Mouse (Mus musculus) midbrain, embryonic 13.5 days (tissue): ENCODE measurements around the gene Hrh2. TPM values are rescaled to one million over a fixed set of nuclear protein-coding genes. Genes with fewer than 3 reads are reported as not detected.
A peak's percentile ranks its signal among the peaks of the same experiment; 100 is the strongest.

ENCODE experiments used
- ATAC-seq: fragments of 200-750 bp; cut with Nextera tagmentation; 2 replicates; pipeline ENCODE4 v1.8.0; 2017; ENCODE audit warnings: mild to moderate bottlenecking, moderate TSS enrichment, moderate library complexity
- H3K27ac ChIP-seq: fragments of 300-500 bp; sonication (generic); 2 replicates; pipeline ENCODE4 v1.5.1; 2015; ENCODE audit warnings: inconsistent platforms, mild to moderate bottlenecking, moderate library complexity
- H3K27me3 ChIP-seq: fragments of 300-500 bp; sonication (generic); 2 replicates; pipeline ENCODE4 v1.6.1; 2015; ENCODE audit warnings: mild to moderate bottlenecking, inconsistent platforms
- H3K36me3 ChIP-seq: fragments of 300-500 bp; sonication (generic); 2 replicates; pipeline ENCODE4 v1.6.1; 2015; ENCODE audit warnings: mild to moderate bottlenecking, inconsistent platforms
- H3K4me1 ChIP-seq: fragments of 300-500 bp; sonication (generic); replicated peaks from 2 replicates; pipeline ENCODE4 v1.6.1; 2015; ENCODE audit warnings: inconsistent platforms
- H3K4me2 ChIP-seq: fragments of 300-500 bp; sonication (generic); replicated peaks from 2 replicates; pipeline ENCODE4 v1.6.1; 2015; ENCODE audit warnings: moderate library complexity, mild to moderate bottlenecking, inconsistent platforms
- H3K4me3 ChIP-seq: fragments of 300-500 bp; sonication (generic); replicated peaks from 2 replicates; pipeline ENCODE4 v1.5.1; 2015; ENCODE audit warnings: mild to moderate bottlenecking, inconsistent platforms
- H3K9ac ChIP-seq: fragments of 300-500 bp; sonication (generic); replicated peaks from 2 replicates; pipeline ENCODE4 v1.6.1; 2015; ENCODE audit warnings: mild to moderate bottlenecking, inconsistent platforms
- H3K9me3 ChIP-seq: fragments of 300-500 bp; sonication (generic); 2 replicates; pipeline ENCODE4 v1.6.1; 2016; ENCODE audit warnings: mild to moderate bottlenecking, inconsistent platforms
- WGBS: fragments of 180-500 bp; shearing (Covaris S2); methylation state at CpG from one replicate; pipeline ENCODE4 v1.1.7; 2015; 5-methylcytosine and 5-hydroxymethylcytosine counted together
- polyA plus RNA-seq: library from polyadenylated mRNA; unstranded; fragments of >200 nt; fragmentation: Nextera tagmentation; extraction: Ambion mirVana; gene quantifications from 2 replicates; pipeline ENCODE4 v1.2.1, GENCODE M21; 2015

The Hrh2 gene
- polyA plus RNA-seq, 1 experiment from 2014 or later = 0.40 TPM

DNA sequence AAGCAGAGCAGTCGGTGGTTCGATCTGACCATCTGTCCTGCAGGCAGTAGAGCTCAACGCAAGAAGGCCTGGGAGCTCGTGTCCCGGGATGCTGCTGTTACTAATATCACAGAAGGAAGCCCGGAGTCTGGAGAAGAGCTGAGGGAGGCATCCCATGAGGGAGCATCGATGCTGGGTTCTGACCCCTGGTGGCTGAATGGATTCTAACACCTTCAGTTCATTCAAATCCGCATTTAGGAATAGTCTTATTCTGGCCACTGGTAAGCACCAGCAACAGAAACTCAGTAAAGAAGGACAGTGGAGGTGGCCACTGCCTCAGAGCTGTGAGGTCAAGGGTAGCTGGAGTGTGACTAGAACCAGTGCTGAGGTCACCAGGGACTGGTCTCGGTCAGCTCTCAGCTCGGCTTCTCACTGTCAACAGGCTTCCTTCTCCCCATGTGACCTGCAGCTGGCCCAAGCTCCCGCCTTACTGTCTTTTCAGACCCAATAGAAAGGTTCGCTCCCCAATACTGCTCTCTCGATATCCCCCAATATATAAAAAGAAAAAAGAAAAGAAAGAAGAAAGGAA is 36.1 kb downstream of the Hrh2 start:
- H3K4me1 ChIP-seq = peaks cover 11% of the 10 kb centered on the region
- no peak overlapping the region for H3K9ac ChIP-seq
- no peaks in the 10 kb centered on the region for H3K36me3 ChIP-seq
- H3K4me2 ChIP-seq = no peak overlapping the region
- peak; percentile 63; the same call in 1 of the 2 replicates for ATAC-seq
- 0 out of 2 replicates have a peak, but pooled peaks cover 4% of the 10 kb centered on the region for H3K27me3 ChIP-seq
- H3K9me3 ChIP-seq = no peaks in the 10 kb centered on the region
- no peak overlapping the region for H3K4me3 ChIP-seq
- H3K27ac ChIP-seq = no peak overlapping the region
- 22% methylated on average over 13 of the region's 13 CpGs for WGBS

DNA sequence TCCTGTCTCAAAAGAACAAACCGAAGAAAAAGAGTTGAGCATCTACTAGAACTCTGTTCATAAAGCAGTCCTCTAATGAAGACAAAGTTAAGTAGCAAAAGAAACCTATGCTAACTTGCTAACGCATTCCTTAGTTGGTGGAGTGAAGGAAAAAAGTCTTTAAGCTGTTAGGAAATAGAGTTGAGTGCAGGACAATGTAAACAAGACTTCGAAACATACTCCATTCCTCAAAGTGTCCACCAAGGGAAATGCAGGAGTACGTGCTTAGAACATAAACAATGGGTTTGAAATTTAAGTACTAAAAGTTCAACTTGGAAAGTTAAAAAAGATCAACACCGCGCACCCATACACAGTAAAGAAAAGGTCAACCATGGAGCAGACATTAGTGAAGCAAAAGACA is 38.2 kb downstream of the Hrh2 start:
- WGBS = 93% methylated on average over 6 of the region's 6 CpGs
- H3K27me3 ChIP-seq = 0 out of 2 replicates have a peak, but pooled peaks cover 4% of the 10 kb centered on the region
- H3K4me3 ChIP-seq = no peak overlapping the region
- peaks cover 6% of the 10 kb centered on the region; the same call in 1 of the 2 replicates for H3K4me1 ChIP-seq
- H3K9me3 ChIP-seq = no peaks in the 10 kb centered on the region
- no peaks in the 10 kb centered on the region for H3K36me3 ChIP-seq
- H3K27ac ChIP-seq = no peak overlapping the region
- H3K9ac ChIP-seq = no peak overlapping the region
- no peak overlapping the region for H3K4me2 ChIP-seq
- ATAC-seq = no peak

DNA sequence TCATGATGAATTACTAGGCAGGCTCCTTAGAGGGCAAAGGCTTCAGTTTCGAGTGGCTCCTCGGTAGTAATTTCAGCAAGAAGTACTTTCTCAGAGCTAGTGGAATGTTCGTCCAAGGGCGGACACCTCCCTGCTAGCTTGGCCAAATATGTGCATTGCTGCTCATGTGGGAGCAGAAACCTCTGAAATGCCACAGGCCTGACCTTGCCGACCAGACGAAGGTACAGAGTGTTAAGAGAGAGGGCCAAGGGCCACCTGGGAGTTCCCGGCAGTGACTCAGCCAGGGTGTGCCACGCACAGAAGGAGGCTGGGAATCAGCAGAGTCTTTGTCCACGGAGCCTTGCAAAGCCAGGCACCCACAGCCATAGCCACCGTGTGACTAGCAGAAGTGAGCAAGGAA is 39.9 kb downstream of the Hrh2 start:
- ATAC-seq = no peak
- no peaks in the 10 kb centered on the region for H3K9me3 ChIP-seq
- H3K4me1 ChIP-seq = peaks cover 6% of the 10 kb centered on the region; the same call in 1 of the 2 replicates
- no peak overlapping the region for H3K9ac ChIP-seq
- H3K4me2 ChIP-seq = no peak overlapping the region
- H3K36me3 ChIP-seq = no peaks in the 10 kb centered on the region
- no peak overlapping the region for H3K4me3 ChIP-seq
- WGBS = 81% methylated on average over 10 of the region's 10 CpGs
- H3K27ac ChIP-seq = no peak overlapping the region
- 0 out of 2 replicates have a peak, but pooled peaks cover 4% of the 10 kb centered on the region for H3K27me3 ChIP-seq

DNA sequence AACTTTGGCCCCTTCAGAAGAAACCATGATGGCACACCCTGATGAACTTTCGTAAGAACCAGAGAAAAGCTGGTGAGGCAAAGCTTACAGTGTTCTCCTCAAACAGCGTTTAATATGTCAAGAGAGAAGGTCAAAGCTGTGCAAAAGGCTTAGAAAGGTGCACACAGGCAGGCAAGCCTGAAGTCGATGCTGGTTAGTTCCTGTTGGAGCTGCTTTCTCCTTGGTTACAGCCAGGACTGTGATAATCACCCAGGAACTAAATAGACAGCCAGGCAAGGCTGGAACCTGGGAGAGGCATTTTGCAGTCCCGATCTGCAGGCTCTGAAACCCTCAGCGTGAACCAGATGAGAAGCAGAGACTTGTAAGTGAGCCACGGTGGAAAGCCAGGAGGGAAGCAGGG is 45.6 kb downstream of the Hrh2 start:
- Histone ChIP-seq H3K9ac (no peak overlapping the region), H3K9me3 (no peaks in the 10 kb centered on the region), H3K4me3 (no peak overlapping the region), H3K4me1 (peaks cover 6% of the 10 kb centered on the region; the same call in 1 of the 2 replicates), H3K27ac (no peak overlapping the region), H3K27me3 (0 out of 2 replicates have a peak, but pooled peaks cover 3% of the 10 kb centered on the region), H3K36me3 (no peaks in the 10 kb centered on the region), H3K4me2 (no peak overlapping the region)
- ATAC-seq = no peak
- WGBS = 74% methylated on average over 6 of the region's 6 CpGs

DNA sequence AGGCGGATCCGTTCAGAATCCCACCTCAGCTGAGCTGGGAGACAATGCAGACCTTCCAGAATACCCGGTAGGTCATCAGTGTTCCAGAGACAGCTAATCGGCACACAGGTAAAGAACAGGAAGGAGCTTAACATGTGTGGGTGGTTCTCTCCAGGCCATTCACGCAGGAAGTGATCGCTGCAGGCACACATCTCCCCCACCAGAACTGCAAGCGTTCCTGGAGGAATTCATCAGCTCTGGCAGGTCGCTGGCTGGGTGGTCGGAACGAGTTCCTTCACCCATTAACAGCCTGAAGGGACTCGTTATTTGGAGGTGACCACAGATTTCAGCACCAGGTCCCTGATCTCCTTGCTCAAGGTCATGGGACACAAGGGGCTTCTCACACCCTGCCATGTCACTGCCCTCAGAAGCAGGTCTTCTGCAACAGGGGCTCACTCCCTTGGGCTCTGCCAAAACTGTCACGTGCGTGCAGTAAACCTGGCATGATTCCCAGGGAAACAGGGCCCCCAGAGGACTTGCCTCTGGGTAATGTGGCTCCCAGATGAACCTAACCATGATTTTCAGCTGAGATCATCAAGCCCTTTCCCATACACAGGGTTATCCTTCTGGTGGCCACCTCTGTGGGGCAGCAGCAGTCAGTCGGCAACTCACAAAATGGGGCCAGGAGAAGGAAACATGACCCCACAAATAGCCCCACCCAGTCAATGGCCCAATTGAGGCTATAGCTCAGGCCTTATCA is 46.8 kb downstream of the Hrh2 start:
- Histone ChIP-seq H3K9me3 (no peaks in the 10 kb centered on the region), H3K4me2 (no peak overlapping the region), H3K4me1 (peaks cover 6% of the 10 kb centered on the region; the same call in 1 of the 2 replicates), H3K9ac (no peak overlapping the region), H3K27ac (no peak overlapping the region), H3K4me3 (no peak overlapping the region), H3K27me3 (0 out of 2 replicates have a peak, but pooled peaks cover 3% of the 10 kb centered on the region), H3K36me3 (no peaks in the 10 kb centered on the region)
- ATAC-seq = no peak
- WGBS = 69% methylated on average over 14 of the region's 14 CpGs

DNA sequence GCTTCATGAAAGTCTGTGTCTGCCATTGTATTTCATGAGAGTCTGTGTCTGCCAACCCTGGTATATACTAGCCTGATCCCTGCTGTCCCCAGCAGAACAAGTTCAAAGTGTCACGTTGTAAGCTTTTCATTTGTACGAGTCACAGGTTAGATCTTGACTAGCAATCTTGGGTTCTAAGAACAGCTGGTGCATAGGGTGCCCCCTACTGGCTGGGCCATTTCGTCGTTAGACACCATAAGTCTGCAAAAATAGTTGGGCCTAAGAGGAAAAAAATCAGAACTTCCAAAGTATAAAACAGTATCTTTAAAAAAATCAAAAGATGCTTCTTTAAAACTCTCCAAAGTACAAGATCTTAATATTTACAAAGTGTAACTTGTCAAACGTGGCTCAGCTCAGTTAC is 50.5 kb downstream of the Hrh2 start:
- no peak overlapping the region for H3K27ac ChIP-seq
- WGBS = 76% methylated on average over 5 of the region's 5 CpGs

DNA sequence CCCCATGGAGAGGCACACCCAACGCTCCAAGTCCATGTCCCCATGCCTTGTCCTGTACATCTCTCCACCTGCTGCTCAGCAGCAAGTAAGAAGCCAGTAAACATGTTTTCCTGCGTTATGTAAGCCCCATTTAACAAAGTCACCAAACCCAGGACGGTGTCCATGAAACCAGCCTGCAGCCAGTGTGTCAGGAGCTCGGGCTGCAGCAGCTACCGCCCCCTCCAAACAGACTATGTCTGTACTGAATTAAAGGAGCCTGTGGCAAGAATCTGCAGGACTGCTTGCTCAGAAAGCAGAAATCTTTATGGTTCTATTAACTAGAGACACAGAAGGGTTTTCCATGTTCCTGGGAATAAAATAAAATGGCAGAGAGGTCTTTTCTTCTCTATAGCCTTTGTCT is 53.3 kb downstream of the Hrh2 start:
- Histone ChIP-seq H3K9ac (no peak overlapping the region), H3K4me3 (no peak overlapping the region), H3K27me3 (0 out of 2 replicates have a peak, but pooled peaks cover 4% of the 10 kb centered on the region), H3K4me2 (no peak overlapping the region), H3K27ac (no peak overlapping the region), H3K36me3 (no peaks in the 10 kb centered on the region), H3K9me3 (no peaks in the 10 kb centered on the region), H3K4me1 (peaks cover 22% of the 10 kb centered on the region)
- WGBS = 80% methylated on average over 5 of the region's 5 CpGs
- no peak for ATAC-seq

More for the DNA sequence above, 50.5 kb downstream of the Hrh2 start:
- no peaks in the 10 kb centered on the region for H3K9me3 ChIP-seq
- H3K27me3 ChIP-seq = 0 out of 2 replicates have a peak, but pooled peaks cover 4% of the 10 kb centered on the region
- H3K9ac ChIP-seq = no peak overlapping the region
- no peak overlapping the region for H3K4me3 ChIP-seq
- peaks cover 6% of the 10 kb centered on the region; the same call in 1 of the 2 replicates for H3K4me1 ChIP-seq
- ATAC-seq = no peak
- no peak overlapping the region for H3K4me2 ChIP-seq
- no peaks in the 10 kb centered on the region for H3K36me3 ChIP-seq

DNA sequence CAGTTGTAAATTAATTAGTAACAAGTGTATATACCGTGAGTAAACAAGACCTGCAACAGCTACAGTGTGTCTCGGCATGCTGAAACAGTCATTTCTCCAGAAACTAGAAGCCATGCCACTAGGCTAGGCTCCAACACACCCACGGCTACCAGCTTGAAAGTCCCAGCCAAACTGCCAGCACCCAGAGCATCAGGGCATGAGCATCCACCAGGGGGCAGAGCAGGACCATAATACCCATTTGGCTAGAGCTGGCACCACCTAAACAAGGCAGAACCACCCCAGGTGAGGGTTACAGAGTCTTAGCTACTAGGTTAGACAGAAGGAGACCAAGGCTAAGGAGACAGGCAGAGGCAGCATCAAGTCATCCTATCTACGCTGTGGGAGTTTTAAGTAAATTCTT is 55.6 kb downstream of the Hrh2 start:
- 18% methylated on average over 4 of the region's 4 CpGs for WGBS
- no peak overlapping the region for H3K4me3 ChIP-seq
- H3K36me3 ChIP-seq = no peaks in the 10 kb centered on the region
- no peak overlapping the region for H3K9ac ChIP-seq
- H3K9me3 ChIP-seq = no peaks in the 10 kb centered on the region
- H3K27ac ChIP-seq = no peak overlapping the region
- peak; percentile 76 for ATAC-seq
- H3K4me2 ChIP-seq = no peak overlapping the region
- H3K4me1 ChIP-seq = peaks cover 29% of the 10 kb centered on the region
- 0 out of 2 replicates have a peak, but pooled peaks cover 4% of the 10 kb centered on the region for H3K27me3 ChIP-seq

DNA sequence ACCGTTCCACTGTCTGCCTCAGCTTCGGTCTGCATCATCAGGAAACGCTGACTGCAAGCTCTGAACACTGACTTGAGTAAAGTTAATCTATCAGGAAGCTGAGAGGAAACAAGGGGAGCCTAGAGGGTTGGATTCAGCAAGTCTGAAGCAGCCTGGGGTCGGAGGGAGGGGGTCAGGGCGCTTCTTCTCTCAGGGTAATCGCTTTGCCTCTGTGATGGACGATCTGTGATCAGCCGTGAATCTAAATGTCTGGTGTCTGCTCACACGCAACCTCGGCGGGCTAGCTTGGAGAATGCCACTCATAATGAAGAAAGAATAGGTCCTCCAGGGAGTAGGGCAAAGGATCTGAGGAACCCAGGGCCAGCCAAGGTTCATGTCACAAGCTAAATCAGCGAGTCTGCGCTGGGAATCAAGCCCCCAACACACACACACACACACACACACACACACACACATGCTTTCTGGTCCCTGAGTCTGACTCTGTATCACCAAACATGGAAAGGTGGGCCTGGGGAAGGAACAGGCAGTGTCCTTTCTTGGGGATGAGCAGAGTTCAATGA is 56.6 kb downstream of the Hrh2 start:
- no peak for ATAC-seq
- H3K36me3 ChIP-seq = no peaks in the 10 kb centered on the region
- H3K9ac ChIP-seq = no peak overlapping the region; the same call in 1 of the 2 replicates
- H3K27me3 ChIP-seq = 0 out of 2 replicates have a peak, but pooled peaks cover 4% of the 10 kb centered on the region
- H3K27ac ChIP-seq = 0 out of 2 replicates have a peak overlapping the region, but pooled peaks have one; percentile 35
- peaks cover 29% of the 10 kb centered on the region for H3K4me1 ChIP-seq
- no peak overlapping the region for H3K4me2 ChIP-seq
- WGBS = 65% methylated on average over 13 of the region's 13 CpGs
- H3K4me3 ChIP-seq = no peak overlapping the region
- no peaks in the 10 kb centered on the region for H3K9me3 ChIP-seq

DNA sequence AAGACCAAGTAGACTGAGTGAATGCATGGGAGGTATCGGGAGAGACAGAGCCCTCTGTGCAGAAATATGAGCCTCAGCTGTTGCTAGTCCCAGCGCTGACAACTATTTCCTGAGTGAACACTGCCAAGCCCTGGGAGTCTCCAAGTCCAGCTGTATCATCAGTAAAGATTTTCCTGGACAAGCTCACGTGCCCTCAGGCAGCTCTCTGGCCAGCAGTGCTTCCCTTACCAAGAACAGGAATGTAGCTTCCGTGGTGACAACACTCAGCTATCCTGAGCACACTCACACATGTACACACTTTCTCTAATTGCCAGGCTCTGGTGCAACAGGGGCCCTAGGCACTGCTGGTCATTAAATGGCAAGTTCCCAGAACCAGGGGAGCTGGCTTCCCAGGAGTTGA is 57.1 kb downstream of the Hrh2 start:
- Histone ChIP-seq H3K4me1 (peaks cover 29% of the 10 kb centered on the region), H3K27ac (peak overlapping the region; percentile 35; the same call in 1 of the 2 replicates), H3K4me3 (no peak overlapping the region), H3K36me3 (no peaks in the 10 kb centered on the region), H3K4me2 (no peak overlapping the region), H3K9me3 (no peaks in the 10 kb centered on the region), H3K9ac (no peak overlapping the region; the same call in 1 of the 2 replicates), H3K27me3 (0 out of 2 replicates have a peak, but pooled peaks cover 6% of the 10 kb centered on the region)
- no peak for ATAC-seq
- WGBS = 58% methylated on average over 4 of the region's 4 CpGs

DNA sequence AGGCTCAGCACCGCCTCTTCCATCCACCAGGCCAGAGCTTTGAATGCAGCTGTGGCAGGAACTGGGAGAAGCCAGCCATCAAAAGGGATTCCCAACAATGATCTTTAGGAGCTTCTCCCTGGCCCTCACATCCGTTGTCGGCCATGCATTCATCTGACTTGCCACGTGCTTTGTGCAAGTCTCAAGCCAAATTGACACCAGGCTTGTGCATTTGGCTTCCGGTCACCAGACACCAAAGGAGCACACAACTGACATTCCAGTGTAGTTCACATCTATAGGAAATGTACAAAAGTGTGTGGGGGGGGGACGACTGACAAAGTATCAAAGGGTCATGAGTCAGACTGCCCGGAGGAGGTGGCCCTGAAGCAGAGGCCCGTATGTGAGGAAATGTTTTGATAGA is 58.4 kb downstream of the Hrh2 start:
- Histone ChIP-seq H3K9me3 (no peaks in the 10 kb centered on the region), H3K4me2 (no peak overlapping the region), H3K36me3 (no peaks in the 10 kb centered on the region), H3K9ac (no peak overlapping the region), H3K27ac (no peak overlapping the region), H3K27me3 (0 out of 2 replicates have a peak, but pooled peaks cover 6% of the 10 kb centered on the region), H3K4me1 (peaks cover 29% of the 10 kb centered on the region), H3K4me3 (no peak overlapping the region)
- 42% methylated on average over 8 of the region's 8 CpGs for WGBS
- no peak for ATAC-seq
